Mouse (Mus musculus): ENCODE measurements around the gene Pknox1.
A peak's percentile ranks its signal among the peaks of the same experiment; 100 is the strongest.
"Not testable (repeated sequence)": the region's sequence is repeated elsewhere in the genome, so short reads cannot be mapped to it uniquely, and the experiment has no call there.

Pknox1 gene

GRCm38 (mm10) chr17:31564015-31564857 is at the start of gene Pknox1:
Gene Pknox1, plus strand, starts transcription at chr17:31564734.
- peak; percentile 100 for DNase-seq (ENCODE audit: low read depth)

- DNase-seq (ENCODE audit: low read depth), result no peak
Observed at GRCm38 (mm10) chr17:31519344-31519945, 45.1 kb upstream of the Pknox1 start.

DNA sequence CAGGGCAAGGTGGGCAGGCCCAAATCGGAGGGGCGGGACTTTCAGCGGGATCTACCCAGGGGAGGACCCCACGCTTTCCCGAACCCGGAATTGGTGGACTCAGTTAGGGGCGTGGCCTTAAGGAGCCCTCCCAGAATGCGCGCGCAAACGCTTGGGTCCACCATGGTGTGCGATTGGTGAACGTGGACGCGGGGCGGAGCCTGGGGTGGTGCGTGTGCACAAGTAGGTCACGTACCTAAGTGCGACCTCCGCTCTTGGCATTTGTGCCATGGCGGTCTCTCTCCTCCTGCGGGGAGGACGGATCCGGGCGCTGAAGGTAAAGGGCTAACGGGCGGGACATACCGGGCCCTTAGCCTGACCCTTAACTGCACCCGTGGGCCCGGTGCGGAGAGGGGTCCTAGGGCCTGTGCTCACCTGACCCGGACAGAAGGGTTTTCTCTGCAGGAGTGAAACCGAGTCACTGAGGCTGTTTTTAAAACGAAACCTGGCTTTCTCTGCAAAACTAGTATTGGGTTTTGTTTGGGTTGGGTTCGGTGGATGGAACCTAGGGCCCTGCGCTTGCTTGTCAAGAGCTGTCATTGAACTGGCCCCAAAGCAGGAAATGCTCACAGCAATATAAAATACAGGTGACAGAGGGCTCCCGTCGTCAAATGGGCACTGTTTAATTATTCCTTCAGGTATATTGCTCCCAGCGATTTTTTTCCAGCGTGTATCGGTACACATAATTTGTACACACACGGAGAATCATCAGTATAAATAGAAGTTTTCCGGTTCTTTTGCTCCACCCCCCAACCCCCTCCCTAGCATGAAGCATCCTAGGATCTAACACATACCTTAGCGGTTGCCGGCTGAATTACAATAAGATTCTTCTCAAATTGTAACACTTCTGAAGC is 44.3 kb upstream of the Pknox1 start, which contains the start of the genes Wdr4 and Ndufv3:
Gene Wdr4 (minus strand): TSS at position 35 of the 893 bp plus-strand sequence.
Gene Ndufv3 (plus strand): TSS at position 170 of the 893 bp plus-strand sequence.
- DNase-seq (ENCODE audit: low read depth), result peak; percentile 100

DNA sequence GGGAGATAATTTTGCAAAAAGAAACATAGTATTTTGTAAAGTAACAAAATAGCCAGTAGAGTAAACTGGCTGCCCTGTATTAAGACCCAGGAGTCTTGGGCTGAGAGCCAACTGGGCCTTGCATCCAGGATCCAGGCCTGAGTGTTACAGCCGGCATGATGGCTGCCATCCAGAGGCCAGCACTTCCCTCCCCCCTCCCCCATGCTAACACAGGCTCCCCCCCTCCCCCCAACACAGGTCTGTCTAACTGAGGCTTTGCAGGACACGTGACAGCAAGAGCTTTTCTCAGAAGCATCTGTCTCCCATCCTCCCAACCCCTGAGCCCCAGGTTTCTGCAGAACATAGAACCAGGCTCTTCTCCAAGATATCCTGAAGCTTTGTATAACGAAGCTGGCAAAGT is 43.6 kb upstream of the Pknox1 start:
- no peak for DNase-seq (ENCODE audit: low read depth)

DNA sequence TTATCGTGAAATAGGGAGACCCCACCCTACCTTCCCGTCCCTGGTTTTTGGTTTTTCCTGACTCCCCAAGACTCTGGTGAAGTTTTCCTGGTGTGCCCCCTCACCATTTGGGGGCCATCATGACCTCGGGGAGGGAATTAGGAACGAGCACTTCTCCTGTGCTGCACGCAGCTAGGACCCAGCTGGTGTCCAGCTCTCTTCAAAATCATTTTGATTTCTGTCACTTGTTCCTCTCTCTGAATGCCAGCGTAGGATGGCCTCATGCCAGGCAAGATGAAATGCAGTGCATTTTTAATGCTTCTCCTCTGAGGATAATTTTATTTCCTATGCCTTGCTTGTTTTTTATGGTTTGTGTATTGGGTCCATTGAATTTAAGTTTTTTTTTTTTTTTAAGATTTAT is 42.6 kb upstream of the Pknox1 start:
- DNase-seq (ENCODE audit: low read depth), result no peak

DNA sequence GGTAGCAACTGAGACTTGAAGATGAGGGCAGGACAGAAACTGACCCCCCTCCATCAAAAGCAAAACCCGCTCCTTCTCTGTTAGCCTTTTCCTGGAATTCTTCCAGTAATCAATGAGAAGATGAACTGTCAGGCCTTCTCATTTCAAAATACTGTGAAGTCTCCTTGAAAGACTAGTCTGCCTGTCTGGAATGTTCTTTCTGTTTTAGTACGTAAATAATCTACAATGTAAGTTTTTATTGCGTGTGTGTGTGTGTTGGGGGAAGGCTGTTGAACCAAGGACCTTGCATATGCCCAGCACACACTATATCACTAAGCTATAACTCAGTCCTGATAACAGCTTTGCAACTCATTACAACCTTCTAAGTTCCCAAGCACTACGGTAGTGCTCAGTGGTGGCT is 39.4 kb upstream of the Pknox1 start:
- no peak for DNase-seq (ENCODE audit: low read depth)

DNA sequence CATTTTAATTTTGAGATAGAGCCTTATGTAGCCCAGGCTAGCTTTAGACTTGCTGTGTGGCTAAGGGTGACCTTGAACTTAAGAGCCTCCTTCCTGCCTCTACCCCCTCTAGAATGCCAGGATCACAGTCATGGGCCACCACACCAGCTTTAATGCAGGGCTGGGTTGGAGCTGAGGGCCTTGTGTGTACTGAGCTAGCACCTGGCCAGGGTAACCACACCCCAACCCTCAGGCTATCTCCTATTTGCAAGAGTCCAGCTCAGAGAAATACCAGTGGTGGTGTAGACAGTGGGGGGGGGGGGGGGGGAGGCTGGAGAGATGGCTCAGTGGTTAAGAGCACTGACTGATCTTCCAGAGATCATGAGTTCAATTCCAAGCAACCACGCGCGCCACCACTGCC is 38.7 kb upstream of the Pknox1 start:
- no peak for DNase-seq (ENCODE audit: low read depth)

DNA sequence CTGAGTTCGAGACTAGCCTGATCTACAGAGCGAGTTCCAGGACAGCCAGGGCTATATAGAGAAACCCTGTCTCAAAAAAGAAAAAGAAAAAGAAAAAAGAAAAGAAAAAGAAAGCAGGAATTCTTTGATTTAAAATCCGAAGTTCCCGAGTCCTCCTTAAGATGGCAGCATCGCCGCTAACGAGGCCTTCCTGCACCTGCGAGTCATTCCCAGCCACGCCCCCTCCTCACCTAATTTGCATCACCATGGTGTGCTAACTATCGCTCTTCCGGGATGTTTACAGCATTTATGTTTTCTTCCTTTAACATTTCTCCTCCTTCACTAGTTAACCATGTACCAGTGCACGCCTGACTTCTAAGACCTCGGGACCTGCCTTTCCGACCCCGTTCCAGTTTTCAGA is 35.2 kb upstream of the Pknox1 start:
- peak; percentile 55 for DNase-seq (ENCODE audit: low read depth)

- DNase-seq (ENCODE audit: low read depth), result no peak
Observed at GRCm38 (mm10) chr17:31531441-31532158, 32.9 kb upstream of the Pknox1 start.

- not testable (repeated sequence) for DNase-seq (ENCODE audit: low read depth)
Observed at GRCm38 (mm10) chr17:31532331-31532730, 32.2 kb upstream of the Pknox1 start.

GRCm38 (mm10) chr17:31535358-31535757 is 29.2 kb upstream of the Pknox1 start:
- DNase-seq (ENCODE audit: low read depth), result no peak

GRCm38 (mm10) chr17:31535871-31536629 is 28.5 kb upstream of the Pknox1 start:
- DNase-seq (ENCODE audit: low read depth), result no peak

DNA sequence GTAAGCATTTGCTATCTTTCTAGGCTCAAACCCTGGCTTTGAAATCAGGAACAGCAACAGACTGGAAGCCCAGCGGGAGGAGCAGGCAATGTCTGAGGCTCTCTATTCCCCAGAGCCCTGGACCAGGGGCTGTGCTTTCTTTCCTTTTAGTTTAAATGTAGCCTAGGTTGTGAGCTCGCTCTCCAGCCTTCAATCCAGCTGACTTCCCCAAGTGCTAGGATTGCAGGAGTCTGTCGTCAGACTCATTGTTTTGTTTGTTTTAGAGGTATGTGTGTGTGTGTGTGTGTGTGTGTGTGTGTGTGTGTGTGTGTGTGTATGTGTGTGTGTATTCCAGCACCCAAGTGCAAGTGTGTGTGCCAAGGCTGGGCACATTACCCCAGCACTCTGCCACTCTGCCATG is 24.4 kb upstream of the Pknox1 start:
- no peak for DNase-seq (ENCODE audit: low read depth)

GRCm38 (mm10) chr17:31540809-31541459 is 23.6 kb upstream of the Pknox1 start:
- no peak for DNase-seq (ENCODE audit: low read depth)

GRCm38 (mm10) chr17:31541460-31541831 is 23.1 kb upstream of the Pknox1 start:
- no peak for DNase-seq (ENCODE audit: low read depth)

DNA sequence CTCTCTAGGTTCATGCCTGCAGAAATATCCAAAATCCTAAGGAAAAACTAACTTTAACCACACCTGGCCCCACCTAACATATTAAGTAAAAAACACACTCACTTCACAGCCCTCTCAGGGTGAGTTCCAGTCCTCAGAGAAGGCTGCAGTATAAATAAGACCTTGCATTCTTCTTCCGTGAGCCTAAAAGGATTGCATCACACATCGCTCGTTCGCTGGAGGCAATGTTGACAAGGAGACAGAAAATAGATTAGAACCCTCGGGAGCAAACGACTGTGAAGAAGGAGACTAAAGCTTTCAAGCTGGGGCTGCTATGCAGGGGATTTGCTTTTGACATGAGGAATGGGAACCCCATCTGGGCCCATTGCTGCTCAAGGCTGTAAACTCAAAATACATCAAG is 21.0 kb upstream of the Pknox1 start:
- no peak for DNase-seq (ENCODE audit: low read depth)

GRCm38 (mm10) chr17:31546444-31547196 is 17.9 kb upstream of the Pknox1 start:
- DNase-seq (ENCODE audit: low read depth), result no peak

GRCm38 (mm10) chr17:31547974-31548373 is 16.6 kb upstream of the Pknox1 start:
- DNase-seq (ENCODE audit: low read depth), result no peak

DNA sequence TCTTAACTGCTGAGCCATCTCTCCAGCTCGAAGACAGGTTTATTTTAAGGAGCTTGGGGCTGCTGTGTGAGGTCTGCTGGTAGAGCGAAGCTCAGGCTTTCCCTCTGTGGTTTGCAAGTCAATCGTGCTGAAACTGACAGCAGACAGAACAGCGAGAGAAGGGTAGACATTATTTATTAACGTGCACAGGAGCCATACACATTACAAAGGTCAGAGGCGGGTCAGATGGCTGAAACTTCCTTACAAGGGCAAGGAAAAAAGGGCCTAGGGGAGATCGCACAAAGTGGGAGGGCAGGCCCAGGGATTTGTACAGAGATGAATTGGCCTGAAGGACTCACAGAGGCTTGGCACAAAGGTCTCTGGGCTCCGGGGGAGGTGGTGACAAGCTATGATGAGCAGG is 15.1 kb upstream of the Pknox1 start:
- no peak for DNase-seq (ENCODE audit: low read depth)

- DNase-seq (ENCODE audit: low read depth), result not testable (repeated sequence)
Observed at GRCm38 (mm10) chr17:31552601-31553000, 11.9 kb upstream of the Pknox1 start.

All from naive thymus-derived CD4-positive, alpha-beta T cell, adult 2 months (primary cell).